Mouse (Mus musculus): ENCODE measurements around the gene Olfr297. TPM values are rescaled to one million over a fixed set of nuclear protein-coding genes. Genes with fewer than 3 reads are reported as not detected.

Olfr297 gene
- polyA plus RNA-seq (2014; fragmentation: Illumina TruSeq; extraction: RNeasy Lipid Tissue Mini Kit (QIAGEN cat#74804); ENCODE audit: insufficient read depth, low read depth, low replicate concordance): not detected

GRCm38 (mm10) chr7:86519668-86520067, at the start of gene Olfr297:
Olfr297 (plus strand) TSS chr7:86519968.

DNA sequence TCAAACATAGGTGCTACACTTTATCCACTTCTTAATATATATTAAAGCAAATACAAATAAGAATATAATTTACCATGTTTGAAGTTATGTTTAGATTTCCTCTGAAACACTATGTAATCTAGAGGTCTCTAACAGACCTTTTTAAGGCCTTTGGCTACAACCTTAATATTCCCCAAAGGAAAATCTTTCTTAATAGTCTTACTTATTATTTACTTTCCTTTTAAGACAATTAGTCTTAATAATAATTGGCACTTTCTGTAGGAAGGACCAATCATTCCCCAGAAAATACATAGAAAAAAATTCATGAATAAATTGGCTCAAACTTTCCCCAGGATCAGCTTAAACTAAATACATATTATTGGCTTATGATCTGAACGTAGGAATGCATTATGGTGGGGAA, 27.4 kb upstream of the Olfr297 start, which contains the start of gene Olfr298:
Gene Olfr298 (minus strand): TSS at position 101 of the 400 bp plus-strand sequence.

Other genes starting within 250 kb of the Olfr297 start
- not detected for gene Olfr310, start 242.8 kb upstream of the Olfr297 start, polyA plus RNA-seq (2014; fragmentation: Illumina TruSeq; extraction: RNeasy Lipid Tissue Mini Kit (QIAGEN cat#74804); ENCODE audit: insufficient read depth, low read depth, low replicate concordance)
- not detected for gene Olfr309, start 206.3 kb upstream of the Olfr297 start, polyA plus RNA-seq (2014; fragmentation: Illumina TruSeq; extraction: RNeasy Lipid Tissue Mini Kit (QIAGEN cat#74804); ENCODE audit: insufficient read depth, low read depth, low replicate concordance)
- gene Olfr308, start 194.3 kb upstream of the Olfr297 start, polyA plus RNA-seq (2014; fragmentation: Illumina TruSeq; extraction: RNeasy Lipid Tissue Mini Kit (QIAGEN cat#74804); ENCODE audit: insufficient read depth, low read depth, low replicate concordance): not detected
- not detected for gene Olfr307, start 182.4 kb upstream of the Olfr297 start, polyA plus RNA-seq (2014; fragmentation: Illumina TruSeq; extraction: RNeasy Lipid Tissue Mini Kit (QIAGEN cat#74804); ENCODE audit: insufficient read depth, low read depth, low replicate concordance)
- not detected for gene Olfr305, start 153.0 kb upstream of the Olfr297 start, polyA plus RNA-seq (2014; fragmentation: Illumina TruSeq; extraction: RNeasy Lipid Tissue Mini Kit (QIAGEN cat#74804); ENCODE audit: insufficient read depth, low read depth, low replicate concordance)
- not detected for gene Olfr304, start 133.3 kb upstream of the Olfr297 start, polyA plus RNA-seq (2014; fragmentation: Illumina TruSeq; extraction: RNeasy Lipid Tissue Mini Kit (QIAGEN cat#74804); ENCODE audit: insufficient read depth, low read depth, low replicate concordance)
- gene Olfr303, start 122.2 kb upstream of the Olfr297 start, polyA plus RNA-seq (2014; fragmentation: Illumina TruSeq; extraction: RNeasy Lipid Tissue Mini Kit (QIAGEN cat#74804); ENCODE audit: insufficient read depth, low read depth, low replicate concordance): not detected
- gene Olfr301, start 116.1 kb upstream of the Olfr297 start, polyA plus RNA-seq (2014; fragmentation: Illumina TruSeq; extraction: RNeasy Lipid Tissue Mini Kit (QIAGEN cat#74804); ENCODE audit: insufficient read depth, low read depth, low replicate concordance): not detected
- gene Olfr299, start 60.0 kb upstream of the Olfr297 start, polyA plus RNA-seq (2014; fragmentation: Illumina TruSeq; extraction: RNeasy Lipid Tissue Mini Kit (QIAGEN cat#74804); ENCODE audit: insufficient read depth, low read depth, low replicate concordance): not detected
- gene Olfr298, start 27.5 kb upstream of the Olfr297 start, polyA plus RNA-seq (2014; fragmentation: Illumina TruSeq; extraction: RNeasy Lipid Tissue Mini Kit (QIAGEN cat#74804); ENCODE audit: insufficient read depth, low read depth, low replicate concordance): not detected
- not detected for gene Olfr295, start 63.9 kb downstream of the Olfr297 start, polyA plus RNA-seq (2014; fragmentation: Illumina TruSeq; extraction: RNeasy Lipid Tissue Mini Kit (QIAGEN cat#74804); ENCODE audit: insufficient read depth, low read depth, low replicate concordance)
- gene Olfr294, start 96.7 kb downstream of the Olfr297 start, polyA plus RNA-seq (2014; fragmentation: Illumina TruSeq; extraction: RNeasy Lipid Tissue Mini Kit (QIAGEN cat#74804); ENCODE audit: insufficient read depth, low read depth, low replicate concordance): not detected
- gene Olfr293, start 129.1 kb downstream of the Olfr297 start, polyA plus RNA-seq (2014; fragmentation: Illumina TruSeq; extraction: RNeasy Lipid Tissue Mini Kit (QIAGEN cat#74804); ENCODE audit: insufficient read depth, low read depth, low replicate concordance): not detected
- gene Olfr292, start 168.4 kb downstream of the Olfr297 start, polyA plus RNA-seq (2014; fragmentation: Illumina TruSeq; extraction: RNeasy Lipid Tissue Mini Kit (QIAGEN cat#74804); ENCODE audit: insufficient read depth, low read depth, low replicate concordance): not detected

All from lung, adult 10 weeks (tissue).